Mouse (Mus musculus) megakaryocyte progenitor cell, adult 5-6 weeks (primary cell): ENCODE results near the gene Cyyr1. TPM values are rescaled to one million over a fixed set of nuclear protein-coding genes. Genes with fewer than 3 reads are reported as not detected.
A peak's percentile ranks its signal among the peaks of the same experiment; 100 is the strongest.
"Not testable (repeated sequence)": the region's sequence is repeated elsewhere in the genome, so short reads cannot be mapped to it uniquely, and the experiment has no call there.

Experiments
- ATAC-seq: replicated peaks from 2 replicates; pipeline ENCODE4 v1.8.0; 2016; ENCODE audit warnings: mild to moderate bottlenecking, moderate TSS enrichment, inconsistent platforms; ENCODE audit not compliant: poor library complexity
- total RNA-seq, 2 experiments: library from RNA; stranded (forward) in 1 of 2; stranded (reverse) in 1 of 2; fragments of 157-497, 149-512 nt in 1 of 2; fragments of 200-1000 nt in 1 of 2; gene quantifications; 2 replicates each; pipeline versions ENCODE4 v1.2.3 to v1.2.4; 2015 to 2017

Cyyr1 gene
- total RNA-seq (2015) (0.02 and 0.17 TPM in 2 replicates), total RNA-seq (2017) (0.08 TPM in 1 of 2 replicates, not detected in the other)

DNA sequence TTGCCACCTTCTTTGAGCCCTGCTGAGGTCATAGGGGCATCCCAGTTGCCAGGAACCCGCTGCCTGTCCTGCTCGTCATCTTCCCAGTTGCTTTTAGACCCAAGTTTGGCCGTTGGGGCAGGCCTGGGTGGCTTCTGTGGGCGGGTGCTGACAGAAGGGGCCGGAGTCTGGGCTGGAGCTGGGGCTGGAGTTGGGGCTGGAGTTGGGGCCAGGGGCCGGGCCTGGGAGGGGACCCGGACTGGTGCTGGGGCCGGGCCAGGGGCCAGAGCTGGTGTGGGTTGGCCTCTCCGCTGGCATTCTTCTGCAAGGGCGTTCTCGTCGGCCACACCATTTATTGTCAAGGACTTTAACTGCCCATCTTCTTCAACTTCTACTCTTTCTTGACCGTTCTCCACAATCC is at the start of gene Cyyr1:
Gene Cyyr1 (minus strand): TSS at position 101 of the 400 bp plus-strand sequence.
- ATAC-seq: not testable (repeated sequence)

DNA sequence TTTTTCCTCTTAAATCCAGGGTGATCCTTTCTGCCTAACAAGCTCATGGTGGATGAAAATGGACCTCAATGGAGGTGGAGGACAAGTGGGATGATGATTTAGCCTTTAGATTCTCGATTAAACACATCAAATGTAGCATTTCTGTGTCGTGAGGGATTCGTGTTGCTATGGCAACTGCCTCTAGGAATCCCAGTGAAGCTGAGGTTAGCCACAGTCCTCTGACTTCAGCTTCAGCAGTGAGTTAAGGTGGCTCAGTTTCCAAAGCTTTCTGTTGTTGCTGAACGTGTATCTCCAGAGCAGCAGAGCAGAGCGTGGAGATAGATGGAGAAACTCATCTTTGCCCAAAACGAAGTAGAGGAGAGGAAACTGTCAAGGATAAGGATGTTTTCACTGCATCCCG is 35.6 kb upstream of the Cyyr1 start:
- ATAC-seq: no peak

DNA sequence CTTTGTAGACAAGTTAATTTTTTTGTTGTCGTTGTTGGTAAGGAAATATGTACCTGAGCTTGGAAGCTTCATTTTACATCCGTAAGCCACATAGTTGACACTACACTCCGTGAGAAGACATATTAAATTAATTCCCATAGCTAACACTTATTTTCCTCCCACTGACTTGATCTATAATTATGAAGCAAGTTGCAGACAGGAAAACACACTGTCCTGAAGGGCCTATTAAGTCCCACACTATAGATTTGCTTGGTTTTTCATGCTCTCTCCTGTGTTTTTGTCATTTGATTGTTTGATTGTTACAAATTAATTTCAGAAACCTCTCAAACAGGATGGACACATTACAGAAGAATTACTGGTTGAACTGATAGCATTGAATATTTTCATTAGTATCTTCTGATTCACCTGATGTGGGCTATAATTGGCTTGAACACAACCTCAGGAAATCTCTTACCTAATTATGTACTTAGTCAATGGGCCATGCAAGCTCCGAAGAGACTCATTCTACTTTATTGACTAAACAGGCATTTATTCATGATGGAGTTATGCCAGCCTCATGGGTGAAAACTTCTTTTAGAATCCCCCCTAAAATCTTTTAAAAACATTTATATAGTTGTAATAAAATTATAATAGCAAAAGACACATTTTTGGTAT is 34.5 kb upstream of the Cyyr1 start:
- ATAC-seq: no peak

DNA sequence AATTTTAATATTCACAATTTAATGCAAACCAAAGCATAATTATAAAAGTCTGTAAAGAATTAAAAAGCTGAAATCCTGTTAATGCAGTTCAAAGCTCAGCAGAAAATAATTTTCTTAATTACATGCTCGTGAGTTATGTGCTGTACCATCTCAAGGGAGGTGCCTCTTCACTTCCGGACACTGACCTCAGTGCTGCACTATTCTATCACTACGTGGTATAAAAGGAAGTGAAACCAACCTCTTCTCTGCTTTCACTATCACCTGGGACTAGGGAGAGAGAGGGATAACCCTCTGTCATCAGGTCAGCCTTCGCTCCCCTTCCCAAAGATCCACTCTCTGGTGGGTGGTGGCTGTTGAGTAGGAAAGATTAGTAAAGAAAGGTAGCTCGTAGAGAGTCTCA is 13.3 kb upstream of the Cyyr1 start:
- 0 out of 2 replicates have a peak, but pooled peaks have one; percentile 20 for ATAC-seq

DNA sequence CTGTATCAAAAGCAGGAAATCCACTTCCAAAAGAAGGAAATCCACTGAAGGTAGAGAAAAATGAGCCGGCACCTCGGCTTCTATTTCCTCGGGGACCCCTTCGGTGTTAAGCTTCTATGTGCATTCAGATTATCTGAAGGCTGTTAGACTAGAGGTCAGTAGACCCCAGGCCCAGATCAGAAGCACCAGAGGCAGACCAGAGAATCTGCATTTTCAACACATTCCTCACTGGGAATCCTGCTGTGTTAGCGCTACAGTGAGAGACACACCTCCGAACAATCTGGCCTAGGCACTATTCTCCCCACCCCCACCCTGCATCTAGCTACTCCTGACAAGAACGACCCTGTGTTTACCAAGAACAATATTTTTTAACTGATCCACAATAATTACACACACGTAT is 641 bp upstream of the Cyyr1 start:
- no peak for ATAC-seq

DNA sequence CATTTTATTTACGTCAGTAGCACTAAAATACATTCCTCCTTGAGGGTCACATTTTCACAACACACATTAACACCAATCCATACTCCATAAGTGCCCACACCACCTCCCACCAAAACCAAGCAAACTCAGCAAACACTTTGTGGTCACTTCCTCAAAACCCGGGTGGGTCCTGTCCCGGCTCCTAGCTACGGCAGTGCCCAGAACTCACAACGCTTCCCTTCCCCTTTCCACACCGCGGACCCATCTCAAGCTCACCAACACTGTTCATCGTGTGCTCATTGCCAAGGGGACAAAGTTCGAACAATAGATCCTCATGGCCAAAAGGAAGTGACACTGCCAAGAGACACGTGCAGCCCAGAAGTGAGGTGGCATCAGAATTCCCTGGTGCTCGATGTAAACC is 1.2 kb downstream of the Cyyr1 start:
- peak; percentile 71 for ATAC-seq

DNA sequence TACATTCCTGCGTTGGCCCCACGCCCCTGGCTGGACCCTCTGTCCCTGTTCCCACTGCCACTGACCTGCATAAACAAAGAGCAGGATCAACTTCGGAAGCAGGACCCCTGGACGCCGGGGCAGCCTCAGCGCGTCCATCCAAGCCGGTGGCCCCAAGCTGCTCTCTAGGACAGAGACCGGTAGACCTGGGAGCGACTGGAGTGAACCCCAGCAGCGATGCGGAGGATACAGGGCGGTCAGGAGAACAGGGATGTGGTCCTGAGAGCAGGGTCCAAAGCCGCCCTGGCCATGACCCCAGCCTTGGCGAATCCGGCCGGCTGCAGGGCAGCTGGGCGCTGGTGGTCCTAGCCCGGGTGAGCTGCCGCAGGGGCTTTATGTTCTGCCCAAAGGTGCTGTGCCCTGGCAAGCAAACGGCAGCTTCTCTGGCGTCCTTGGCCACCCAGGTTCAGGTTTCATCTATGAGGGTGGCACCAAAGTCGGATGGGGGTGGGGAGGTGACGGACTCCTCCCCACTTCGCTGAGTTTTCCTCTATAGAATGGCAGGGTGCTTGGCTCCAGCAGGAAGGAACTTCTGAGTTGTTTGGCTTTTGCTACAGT is 3.1 kb downstream of the Cyyr1 start:
- ATAC-seq: peak; percentile 35

DNA sequence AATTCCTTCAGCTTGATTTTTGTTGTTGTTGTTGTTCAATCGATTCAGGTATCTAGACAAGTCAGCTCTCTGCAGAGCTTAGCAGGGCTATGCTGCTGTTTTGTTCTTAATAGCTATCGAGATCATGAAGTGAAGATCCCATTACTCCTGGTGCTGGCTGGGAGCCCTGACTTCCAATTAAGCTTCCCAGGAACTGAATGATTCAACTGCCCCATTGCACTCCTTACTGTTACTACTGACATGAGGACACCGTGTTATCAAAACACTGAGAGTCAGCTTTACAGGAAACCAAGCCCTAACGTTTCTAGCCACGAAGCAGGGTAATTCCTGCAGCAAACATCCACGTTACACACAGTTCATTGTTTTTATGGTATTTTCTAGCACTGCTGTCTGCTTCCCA is 6.7 kb downstream of the Cyyr1 start:
- ATAC-seq: no peak

DNA sequence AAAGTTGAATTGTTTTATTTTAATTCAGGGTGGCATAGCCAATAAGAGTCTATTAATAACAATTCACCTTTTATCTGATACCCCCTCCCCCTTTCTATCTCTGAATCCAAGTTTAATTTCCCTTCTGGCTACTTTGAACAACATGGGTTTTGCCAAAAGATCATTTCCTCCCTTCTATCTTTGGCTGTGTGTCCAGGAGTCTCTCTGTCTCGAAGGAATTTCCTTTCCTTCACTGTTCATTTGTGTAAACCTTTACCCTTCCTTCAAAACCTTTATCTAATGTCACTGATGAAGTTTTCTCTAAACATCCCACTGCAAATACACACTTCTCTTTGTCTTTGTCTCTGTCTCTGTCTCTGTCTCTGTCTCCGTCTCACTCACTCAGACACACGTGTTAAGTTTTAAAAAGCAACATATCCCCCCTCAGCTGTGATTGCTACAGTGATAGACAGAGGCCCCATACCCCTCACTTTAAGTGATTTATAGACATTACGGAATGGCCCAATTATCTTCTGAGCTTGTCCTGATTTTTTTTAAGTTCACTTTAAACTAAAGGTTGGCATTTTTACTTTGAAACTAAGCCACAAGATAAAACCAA is 11.4 kb downstream of the Cyyr1 start:
- ATAC-seq: no peak

DNA sequence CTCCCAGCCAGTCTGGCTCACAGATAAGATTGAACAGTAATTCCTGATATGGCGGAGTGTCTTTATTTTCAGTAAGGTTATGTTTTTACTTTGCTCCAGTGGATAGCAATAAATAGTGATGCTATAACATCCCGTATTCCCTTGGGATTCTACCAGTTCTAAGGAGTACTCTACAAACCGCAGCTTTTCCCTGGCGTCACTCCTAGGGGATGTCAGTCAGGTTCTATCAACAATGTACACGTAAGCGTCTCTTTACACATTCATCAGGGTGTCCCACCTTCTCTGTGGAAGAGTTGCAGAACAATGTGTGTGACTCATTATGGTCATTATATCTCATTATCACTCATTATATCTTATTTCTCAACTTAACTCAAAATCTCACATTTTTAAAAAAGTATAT is 12.2 kb downstream of the Cyyr1 start:
- ATAC-seq: no peak

DNA sequence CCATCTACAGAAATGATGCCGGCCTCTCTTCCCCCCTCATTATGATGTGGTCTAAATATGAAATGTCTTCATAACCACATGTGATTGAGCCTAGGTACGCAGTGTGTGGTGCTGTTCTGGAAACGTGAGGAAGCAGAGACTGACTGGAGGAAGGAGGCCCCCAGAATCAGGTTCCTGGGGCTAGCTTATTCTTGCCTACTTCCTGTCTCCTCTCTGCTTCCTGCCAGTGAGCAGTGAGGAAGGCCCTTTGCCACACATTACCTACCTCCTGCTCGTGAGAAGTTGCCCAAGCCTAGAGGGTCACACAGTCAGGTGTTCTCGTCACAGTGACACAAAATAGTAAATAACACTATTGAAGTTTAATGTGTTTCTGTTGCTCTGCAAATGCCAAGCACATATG is 14.8 kb downstream of the Cyyr1 start:
- ATAC-seq: 0 out of 2 replicates have a peak, but pooled peaks have one; percentile 42

DNA sequence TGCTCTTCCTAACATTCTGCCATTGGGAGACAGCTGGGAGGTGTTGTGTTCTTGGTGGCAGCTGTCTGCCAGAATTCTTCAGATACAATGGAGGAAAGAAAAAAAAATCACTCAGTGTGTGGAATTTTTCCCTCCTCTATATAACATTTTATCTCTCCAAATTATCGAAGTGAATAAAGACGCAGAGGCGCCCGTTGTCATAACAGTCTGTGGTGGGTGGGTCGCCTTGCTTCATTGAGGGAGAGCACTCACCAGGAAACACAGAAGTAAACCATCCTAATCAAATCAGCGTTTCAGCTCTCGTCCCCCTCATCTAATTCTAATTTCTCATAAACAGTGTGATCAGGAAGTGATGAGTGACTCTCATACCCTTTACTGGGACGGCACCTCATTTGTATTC is 17.1 kb downstream of the Cyyr1 start:
- no peak for ATAC-seq

DNA sequence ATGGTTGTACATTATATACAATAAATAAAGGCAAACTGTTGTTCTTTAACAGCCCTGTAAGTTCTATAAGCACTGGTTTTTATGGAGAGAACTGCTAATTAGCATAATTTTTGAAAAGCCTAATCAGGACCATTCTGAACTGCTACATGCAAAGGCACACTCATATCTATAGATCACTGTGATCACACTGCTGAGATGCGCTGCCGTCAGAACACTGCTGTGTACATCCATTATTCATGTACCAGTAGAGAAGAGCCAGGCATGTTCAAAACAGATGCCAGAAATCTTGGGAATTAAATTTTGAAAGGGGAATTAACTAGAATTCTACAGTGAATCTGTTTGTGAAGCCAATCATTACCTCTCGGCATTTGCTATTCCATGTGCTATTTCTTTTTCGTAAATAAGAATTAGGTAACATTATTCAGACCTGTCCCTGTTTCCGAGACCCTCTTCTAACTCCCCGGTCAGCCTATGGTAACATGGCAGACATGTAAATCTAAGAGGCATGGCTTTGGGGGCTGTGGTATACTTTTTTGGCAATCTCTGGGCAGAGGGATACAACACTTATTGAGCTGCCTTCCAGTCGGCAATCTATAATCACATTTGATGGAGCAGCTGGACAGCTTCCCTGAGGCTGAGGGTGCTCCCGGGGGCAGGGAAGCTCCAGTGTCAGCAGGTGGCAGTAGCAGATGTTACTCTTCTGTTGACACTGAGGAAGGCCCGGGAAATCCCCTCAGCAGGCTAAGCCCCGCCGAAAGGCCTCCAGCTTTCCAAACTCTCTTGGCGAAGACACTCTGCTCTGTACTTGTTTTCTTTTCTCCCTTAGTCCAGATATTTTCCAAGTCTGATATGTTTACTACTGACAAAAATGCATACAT is 25.2 kb downstream of the Cyyr1 start:
- no peak for ATAC-seq

DNA sequence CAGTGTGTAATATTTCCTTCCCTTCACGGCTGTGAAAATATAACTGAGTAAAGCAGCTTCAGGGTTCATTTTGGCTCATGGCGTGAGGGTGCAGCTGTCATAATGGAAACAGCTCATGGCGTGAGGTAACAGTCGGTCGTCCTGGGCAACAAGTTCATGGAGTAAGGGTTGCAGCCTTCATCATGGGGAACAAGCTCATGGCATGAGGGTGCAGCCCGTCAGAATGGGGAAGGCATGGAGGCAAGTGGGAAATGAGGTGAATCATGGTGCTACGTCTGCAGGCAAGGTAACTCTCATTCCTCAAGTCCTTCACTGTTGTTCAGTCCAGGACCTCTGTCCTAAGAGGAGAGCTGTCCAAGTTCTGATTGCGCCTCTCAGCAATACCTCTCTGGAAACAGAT is 28.6 kb downstream of the Cyyr1 start:
- ATAC-seq: no peak

DNA sequence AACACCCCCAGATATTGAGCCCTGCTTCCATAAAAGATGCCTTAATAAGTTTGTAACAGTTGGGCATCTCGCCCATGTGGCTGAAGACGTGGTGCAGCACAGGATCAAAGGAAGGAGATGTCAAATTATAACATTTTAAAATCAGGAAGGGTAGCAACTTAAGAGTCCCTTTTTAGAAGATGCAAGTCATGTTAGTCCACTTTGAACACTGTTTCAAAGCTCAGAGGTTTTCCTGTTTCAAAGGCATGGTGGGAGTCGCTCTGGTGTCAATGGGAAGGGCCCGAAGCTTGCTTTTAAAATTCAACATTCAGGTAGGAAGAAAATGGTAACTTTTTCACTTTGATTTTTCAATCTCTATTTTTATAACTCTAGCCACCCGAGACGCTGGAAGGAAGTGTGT is 45.9 kb downstream of the Cyyr1 start:
- ATAC-seq: no peak

DNA sequence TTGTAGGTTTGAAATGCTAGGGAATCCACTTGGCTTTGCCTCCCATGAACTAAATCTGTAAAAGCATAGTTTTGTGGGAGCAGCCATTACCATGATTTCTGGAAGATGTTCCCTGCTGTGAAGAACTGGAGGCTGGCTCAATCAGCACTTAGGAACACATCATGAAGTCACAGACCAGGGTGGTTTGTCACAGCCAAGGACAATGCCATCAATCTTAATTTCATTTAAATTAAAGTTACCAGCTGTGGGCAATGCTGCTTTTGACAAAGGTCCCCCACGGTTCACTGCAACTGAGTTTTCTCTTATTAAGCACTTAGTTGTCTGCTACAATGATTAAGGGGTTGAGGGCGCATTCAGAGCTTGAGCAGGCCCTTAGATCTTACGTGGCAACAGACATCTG is 48.1 kb downstream of the Cyyr1 start:
- ATAC-seq: no peak

DNA sequence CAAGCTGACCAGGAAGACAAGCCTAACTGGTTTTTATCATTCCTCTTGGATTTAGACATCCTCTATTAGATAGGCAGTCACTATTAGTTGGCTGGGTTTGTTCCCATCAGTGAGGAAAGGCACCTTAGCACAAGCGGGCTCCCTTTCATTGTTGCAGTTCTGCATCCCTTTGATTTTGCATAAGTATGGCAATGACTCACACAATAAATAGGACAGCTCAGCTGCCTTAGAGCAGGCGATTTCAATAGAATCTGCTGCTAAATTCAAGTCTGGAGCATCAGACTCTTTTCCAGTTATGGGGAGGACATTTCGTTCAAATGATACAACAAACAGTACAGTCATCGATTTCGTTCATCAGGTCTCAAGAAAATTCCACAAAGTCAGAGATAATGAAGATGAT is 49.8 kb downstream of the Cyyr1 start:
- no peak for ATAC-seq

DNA sequence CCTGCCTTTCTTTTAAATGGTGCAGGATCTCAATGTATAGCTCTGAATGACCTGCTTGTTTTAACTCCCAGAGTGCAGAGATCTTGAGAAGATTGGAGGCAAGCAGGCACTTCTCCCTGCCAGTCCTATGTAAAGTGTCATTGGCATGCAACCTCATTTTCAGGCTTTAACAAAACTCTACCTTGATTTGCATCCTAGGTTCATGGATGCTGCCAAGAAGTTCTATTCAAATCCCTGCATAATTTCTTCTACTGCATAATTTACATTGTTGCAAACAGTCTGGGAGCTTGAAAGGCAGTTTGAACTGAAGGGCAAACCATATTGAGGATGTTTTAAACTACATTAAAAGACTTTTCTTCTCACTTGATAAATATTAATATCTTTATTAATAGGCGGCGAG is 57.4 kb downstream of the Cyyr1 start:
- no peak for ATAC-seq

DNA sequence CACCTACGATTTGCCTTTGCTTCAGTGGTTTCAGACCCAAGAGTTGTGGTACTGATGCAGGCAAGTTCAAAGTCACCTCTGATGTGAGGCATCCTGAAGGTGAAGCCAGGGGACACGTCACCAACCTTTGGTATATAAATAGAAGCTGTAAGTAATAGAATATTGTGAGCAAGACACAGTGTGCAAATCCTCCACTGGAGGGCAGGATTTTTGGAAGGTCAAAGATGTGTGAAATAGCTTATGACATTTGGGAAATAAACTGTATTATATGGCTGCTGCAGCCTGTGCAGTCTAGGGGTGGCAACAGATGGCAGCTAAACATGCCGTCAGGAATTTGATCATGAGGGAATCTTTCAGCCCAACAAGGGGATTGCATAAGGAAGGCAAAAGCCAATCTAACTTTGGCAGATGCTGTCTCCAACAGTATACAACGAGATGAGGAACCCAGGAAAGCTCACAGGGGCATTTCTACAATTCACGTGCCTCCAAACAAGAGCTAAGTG is 65.0 kb downstream of the Cyyr1 start:
- no peak for ATAC-seq

DNA sequence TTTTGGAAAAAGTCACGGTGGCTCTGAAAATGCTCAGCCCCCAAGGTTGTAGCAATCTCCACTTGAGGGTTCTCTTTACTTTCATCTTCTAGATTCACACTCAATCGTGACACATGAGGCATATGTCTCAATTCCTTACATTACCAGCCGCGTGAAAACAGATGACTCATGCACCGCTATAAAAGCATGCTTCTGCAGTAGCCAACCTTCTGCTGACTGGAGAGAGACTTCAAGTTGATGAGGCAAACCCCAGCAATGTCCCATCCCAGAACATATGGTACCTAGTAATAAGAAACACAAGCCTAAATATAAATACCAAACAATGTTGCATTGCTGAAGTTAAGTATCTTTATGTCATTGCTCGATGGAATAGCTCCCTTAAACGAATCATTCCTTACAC is 65.9 kb downstream of the Cyyr1 start:
- no peak for ATAC-seq

DNA sequence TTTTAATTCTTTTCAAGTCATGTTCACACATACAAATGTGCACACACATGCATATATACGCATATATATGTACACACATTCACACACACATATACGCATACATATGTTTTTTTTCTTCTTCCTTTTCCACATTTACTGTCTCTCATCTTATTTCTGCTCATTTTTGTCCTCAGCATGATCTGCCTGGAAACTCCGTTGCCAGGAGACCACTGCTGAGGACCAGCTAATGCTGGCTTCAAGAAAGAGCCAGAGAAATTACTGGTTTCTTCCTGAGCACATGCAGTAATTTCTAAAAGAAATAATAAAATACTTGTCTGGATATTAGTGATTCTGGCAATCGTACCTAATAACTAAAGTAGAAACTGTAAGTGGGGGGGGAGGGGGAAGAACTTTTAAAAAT is 68.6 kb downstream of the Cyyr1 start:
- no peak for ATAC-seq
